Mouse (Mus musculus) thymus, postnatal 36 days (tissue): ENCODE measurements around the gene Mfsd4b1.
"Not testable (repeated sequence)": the region's sequence is repeated elsewhere in the genome, so short reads cannot be mapped to it uniquely, and the experiment has no call there.

Experiments
- DNase-seq, 2 experiments: peaks; one replicate each; pipeline ENCODE4 v3.0.0; 2022; ENCODE audit warnings: mixed read lengths in 2 of 2

Mfsd4b1 gene

GRCm38 (mm10) chr10:40032897-40033296 is 7.8 kb upstream of the Mfsd4b1 start:
- DNase-seq, result no peak

GRCm38 (mm10) chr10:40030716-40031115 is 5.6 kb upstream of the Mfsd4b1 start:
- no peak for DNase-seq

- DNase-seq, result no peak
These were observed 4.5 kb upstream of the Mfsd4b1 start for GRCm38 (mm10) chr10:40029610-40030009.

- no peak for DNase-seq
These were observed 3.0 kb upstream of the Mfsd4b1 start for GRCm38 (mm10) chr10:40028091-40028490.

GRCm38 (mm10) chr10:40026546-40026945 is 1.5 kb upstream of the Mfsd4b1 start:
- no peak for DNase-seq

GRCm38 (mm10) chr10:40025560-40025959 is 492 bp upstream of the Mfsd4b1 start:
- DNase-seq, result no peak

- DNase-seq, result no peak
These were observed 4.7 kb downstream of the Mfsd4b1 start for GRCm38 (mm10) chr10:40020401-40020800.

GRCm38 (mm10) chr10:40019492-40019891 is 5.6 kb downstream of the Mfsd4b1 start:
- no peak for DNase-seq

GRCm38 (mm10) chr10:40018261-40018860 is 6.7 kb downstream of the Mfsd4b1 start:
- no peak for DNase-seq

- DNase-seq, result no peak
These were observed 15.5 kb downstream of the Mfsd4b1 start for GRCm38 (mm10) chr10:40009591-40009990.

- not testable (repeated sequence) for DNase-seq
These were observed 16.2 kb downstream of the Mfsd4b1 start for GRCm38 (mm10) chr10:40008847-40009246.

GRCm38 (mm10) chr10:40007953-40008352 is 17.1 kb downstream of the Mfsd4b1 start:
- DNase-seq, result no peak

GRCm38 (mm10) chr10:40006963-40007362 is 18.1 kb downstream of the Mfsd4b1 start:
- DNase-seq, result peak in 1 of 2 experiments; percentile 6

- no peak for DNase-seq
These were observed 24.3 kb downstream of the Mfsd4b1 start for GRCm38 (mm10) chr10:40000746-40001145.

- peak; percentile 33 to 45 for DNase-seq
These were observed 33.9 kb downstream of the Mfsd4b1 start for GRCm38 (mm10) chr10:39991155-39991554.

- no peak for DNase-seq
These were observed 38.6 kb downstream of the Mfsd4b1 start, which contains the start of gene Mfsd4b5 for GRCm38 (mm10) chr10:39986466-39986865. Gene Mfsd4b5, minus strand, starts transcription at chr10:39986646.

- DNase-seq, result no peak
These were observed 42.5 kb downstream of the Mfsd4b1 start for GRCm38 (mm10) chr10:39982604-39983003.

- DNase-seq, result no peak
These were observed 46.8 kb downstream of the Mfsd4b1 start for GRCm38 (mm10) chr10:39978231-39978630.

- no peak for DNase-seq
These were observed 47.7 kb downstream of the Mfsd4b1 start for GRCm38 (mm10) chr10:39977346-39977745.

GRCm38 (mm10) chr10:39975771-39976170 is 49.3 kb downstream of the Mfsd4b1 start:
- DNase-seq, result no peak

GRCm38 (mm10) chr10:39974982-39975381 is 50.1 kb downstream of the Mfsd4b1 start:
- no peak for DNase-seq

- DNase-seq, result no peak
These were observed 57.6 kb downstream of the Mfsd4b1 start for GRCm38 (mm10) chr10:39967512-39967911.

GRCm38 (mm10) chr10:39961906-39962305 is 63.2 kb downstream of the Mfsd4b1 start:
- DNase-seq, result no peak

- DNase-seq, result no peak
These were observed 64.6 kb downstream of the Mfsd4b1 start for GRCm38 (mm10) chr10:39960441-39960822.

- peak; percentile 93 to 95 for DNase-seq
These were observed 65.2 kb downstream of the Mfsd4b1 start, which contains the start of gene Mfsd4b3 for GRCm38 (mm10) chr10:39959761-39960440. Gene Mfsd4b3, minus strand, starts transcription at chr10:39960153.
